ENCODE assay signal across 18 mouse cellular contexts in the genomic region with DNA sequence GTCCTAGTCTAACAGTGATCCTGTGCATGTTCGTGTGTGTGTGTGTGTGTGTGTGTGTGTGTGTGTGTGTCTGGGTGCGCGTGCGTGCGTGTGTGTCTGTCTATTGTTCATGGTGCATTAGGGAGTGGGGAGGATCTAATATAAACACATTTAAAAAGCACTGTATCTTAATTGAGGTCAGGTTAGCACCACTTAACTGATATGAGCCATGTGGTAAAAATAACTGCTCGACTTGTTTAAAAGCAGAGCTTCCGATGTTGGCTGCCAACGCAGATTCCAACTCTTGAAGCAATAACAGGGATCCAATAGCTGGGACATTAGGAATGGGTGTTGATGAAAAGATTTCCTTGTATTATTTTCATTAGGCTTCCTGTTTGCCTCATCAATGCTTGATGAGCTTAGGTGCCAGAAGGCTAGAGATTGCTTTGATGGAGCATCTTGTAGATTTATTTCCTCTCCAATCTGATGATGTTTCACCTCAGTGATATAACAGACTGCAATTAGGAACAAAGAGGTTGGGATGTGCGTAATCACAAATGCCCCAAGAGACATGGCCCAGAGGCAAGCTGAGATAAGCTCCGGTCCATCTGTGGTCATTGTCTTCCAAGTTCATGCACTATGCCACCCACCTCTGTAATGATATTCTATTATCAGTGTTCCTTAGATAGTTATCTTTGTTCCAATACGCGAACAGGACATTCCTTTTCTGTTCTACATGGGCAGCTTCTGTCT.
DNase-seq lines count a peak whose midpoint lies in the region; ATAC-seq and TF ChIP-seq lines count a peak whose summit lies in the region.
"Had no signal": no experiment of that assay in that cellular context is flagged by ENCODE, and none has a peak within 500 bp of the region (broad histone marks: within the 10 kb centered on the region; RNA-seq: fewer than 3 reads in every experiment).

No protein-coding gene starts in this region.

- H3K36me3 ChIP-seq in hindbrain, embryonic 11.5 days (ENCODE audit: control insufficient read depth, insufficient read depth, low read length): no peaks in the 10 kb centered on the region
- no peaks in the 10 kb centered on the region for H3K36me3 ChIP-seq in hindbrain, embryonic 12.5 days
- no peaks in the 10 kb centered on the region for H3K36me3 ChIP-seq in heart, embryonic 13.5 days
- no peaks in the 10 kb centered on the region for H3K36me3 ChIP-seq in kidney, embryonic 16.5 days (ENCODE audit: insufficient read depth, low read length)
- H3K36me3 ChIP-seq in liver, postnatal 0 days (replicated peaks; ENCODE audit: insufficient read depth, low read length): no peaks in the 10 kb centered on the region
- H3K36me3 ChIP-seq: embryonic facial prominence, embryonic 12.5 days; forebrain, embryonic 12.5 days; hindbrain, embryonic 15.5 days; limb, embryonic 12.5 days; neural tube, embryonic 15.5 days had no signal

- DNase-seq in hindbrain, embryonic 11.5 days (ENCODE audit: low spot score): no peak
- DNase-seq in lung, postnatal 14 days: peak; percentile 49
- no peak for DNase-seq in liver, postnatal 0 days
- DNase-seq in cerebellum, adult 18-20 months: no peak
- no peak for DNase-seq in right cerebral cortex, postnatal 4 days
- DNase-seq: cerebellum, adult 9-11 months; layer of hippocampus, postnatal 36 days; thymus, postnatal 4 days had no signal

- no peak overlapping the region for H3K4me3 ChIP-seq in hindbrain, embryonic 11.5 days (ENCODE audit: low read depth, low read length)
- H3K4me3 ChIP-seq in hindbrain, embryonic 12.5 days: no peak overlapping the region
- H3K4me3 ChIP-seq in heart, embryonic 13.5 days: no peak overlapping the region
- H3K4me3 ChIP-seq in kidney, embryonic 16.5 days (ENCODE audit: low read length): no peak overlapping the region
- H3K4me3 ChIP-seq in liver, postnatal 0 days (ENCODE audit: low read depth, low read length): no peak overlapping the region
- H3K4me3 ChIP-seq: embryonic facial prominence, embryonic 12.5 days; forebrain, embryonic 12.5 days; hindbrain, embryonic 15.5 days; limb, embryonic 12.5 days; neural tube, embryonic 15.5 days had no signal

- 0 out of 2 replicates have a peak, but pooled peaks have one; percentile 25 for ATAC-seq in hindbrain, embryonic 11.5 days (ENCODE audit: low FRiP score)
- no peak for ATAC-seq in hindbrain, embryonic 12.5 days (ENCODE audit: low FRiP score)
- ATAC-seq in heart, embryonic 13.5 days (ENCODE audit: extremely low read depth, insufficient number of reproducible peaks, low FRiP score, low TSS enrichment): no peak; the same call in 1 of the 2 replicates
- peak; percentile 51 for ATAC-seq in kidney, embryonic 16.5 days (ENCODE audit: low FRiP score, low TSS enrichment)
- ATAC-seq in liver, postnatal 0 days: no peak
- ATAC-seq: midbrain, embryonic 16.5 days had no signal

- H3K9ac ChIP-seq in hindbrain, embryonic 11.5 days (ENCODE audit: low read depth, low read length): no peak overlapping the region
- no peak overlapping the region for H3K9ac ChIP-seq in hindbrain, embryonic 12.5 days
- no peak overlapping the region for H3K9ac ChIP-seq in heart, embryonic 13.5 days
- no peak overlapping the region for H3K9ac ChIP-seq in kidney, embryonic 16.5 days (replicated peaks; ENCODE audit: low read length)
- H3K9ac ChIP-seq in liver, postnatal 0 days (replicated peaks): no peak overlapping the region
- H3K9ac ChIP-seq: embryonic facial prominence, embryonic 12.5 days; forebrain, embryonic 12.5 days; hindbrain, embryonic 15.5 days; limb, embryonic 12.5 days; neural tube, embryonic 15.5 days had no signal

- no peaks in the 10 kb centered on the region for H3K9me3 ChIP-seq in hindbrain, embryonic 11.5 days (ENCODE audit: control insufficient read depth, low read length)
- no peaks in the 10 kb centered on the region for H3K9me3 ChIP-seq in hindbrain, embryonic 12.5 days (replicated peaks)
- H3K9me3 ChIP-seq in heart, embryonic 13.5 days: no peaks in the 10 kb centered on the region
- no peaks in the 10 kb centered on the region for H3K9me3 ChIP-seq in kidney, embryonic 16.5 days (ENCODE audit: low read length)
- H3K9me3 ChIP-seq in liver, postnatal 0 days (ENCODE audit: low read length): no peaks in the 10 kb centered on the region
- H3K9me3 ChIP-seq: embryonic facial prominence, embryonic 12.5 days; forebrain, embryonic 12.5 days; hindbrain, embryonic 15.5 days; limb, embryonic 12.5 days; neural tube, embryonic 15.5 days had no signal

- TF ChIP-seq EP300 in liver, postnatal 0 days (IDR thresholded peaks at IDR 0.05; ENCODE audit: low read depth): no peak

- WGBS in hindbrain, embryonic 11.5 days: 80% methylated on average over 12 of the region's 12 CpGs
- 85% methylated on average over 12 of the region's 12 CpGs for WGBS in hindbrain, embryonic 12.5 days
- WGBS in heart, embryonic 13.5 days: 39% methylated on average over 12 of the region's 12 CpGs
- WGBS in kidney, embryonic 16.5 days: 38% methylated on average over 12 of the region's 12 CpGs
- 73% methylated on average over 12 of the region's 12 CpGs for WGBS in liver, postnatal 0 days (ENCODE audit: insufficient replicate concordance)

- H3K4me2 ChIP-seq in hindbrain, embryonic 11.5 days (replicated peaks; ENCODE audit: low read depth, low read length): no peak overlapping the region
- no peak overlapping the region for H3K4me2 ChIP-seq in hindbrain, embryonic 12.5 days (replicated peaks)
- H3K4me2 ChIP-seq in heart, embryonic 13.5 days: peak overlapping the region; percentile 19; the same call in 1 of the 2 replicates
- no peak overlapping the region for H3K4me2 ChIP-seq in kidney, embryonic 16.5 days (replicated peaks; ENCODE audit: low read depth, low read length)
- H3K4me2 ChIP-seq in liver, postnatal 0 days (ENCODE audit: low read depth, low read length): no peak overlapping the region
- H3K4me2 ChIP-seq: embryonic facial prominence, embryonic 12.5 days; forebrain, embryonic 12.5 days; hindbrain, embryonic 15.5 days; limb, embryonic 12.5 days; neural tube, embryonic 15.5 days had no signal

- TF ChIP-seq CTCF in liver, postnatal 0 days (IDR thresholded peaks at IDR 0.05; ENCODE audit: low read depth): no peak

- H3K4me1 ChIP-seq in hindbrain, embryonic 11.5 days (replicated peaks; ENCODE audit: control insufficient read depth, insufficient read depth, low read length): no peaks in the 10 kb centered on the region
- H3K4me1 ChIP-seq in hindbrain, embryonic 12.5 days: no peaks in the 10 kb centered on the region
- H3K4me1 ChIP-seq in heart, embryonic 13.5 days: peaks cover 14% of the 10 kb centered on the region
- no peaks in the 10 kb centered on the region for H3K4me1 ChIP-seq in kidney, embryonic 16.5 days (ENCODE audit: insufficient read depth, low read length)
- no peaks in the 10 kb centered on the region for H3K4me1 ChIP-seq in liver, postnatal 0 days (ENCODE audit: insufficient read depth)
- H3K4me1 ChIP-seq: embryonic facial prominence, embryonic 12.5 days; forebrain, embryonic 12.5 days; hindbrain, embryonic 15.5 days; limb, embryonic 12.5 days; neural tube, embryonic 15.5 days had no signal

- no peaks in the 10 kb centered on the region for H3K27me3 ChIP-seq in hindbrain, embryonic 11.5 days (ENCODE audit: control insufficient read depth, insufficient read depth, low read length)
- H3K27me3 ChIP-seq in hindbrain, embryonic 12.5 days: no peaks in the 10 kb centered on the region
- no peaks in the 10 kb centered on the region for H3K27me3 ChIP-seq in heart, embryonic 13.5 days (replicated peaks)
- H3K27me3 ChIP-seq in kidney, embryonic 16.5 days (ENCODE audit: insufficient read depth, low read length): no peaks in the 10 kb centered on the region
- no peaks in the 10 kb centered on the region for H3K27me3 ChIP-seq in liver, postnatal 0 days (ENCODE audit: insufficient read depth, low read length)
- H3K27me3 ChIP-seq: embryonic facial prominence, embryonic 12.5 days; forebrain, embryonic 12.5 days; hindbrain, embryonic 15.5 days; limb, embryonic 12.5 days; neural tube, embryonic 15.5 days had no signal

- no peak overlapping the region for H3K27ac ChIP-seq in hindbrain, embryonic 11.5 days (ENCODE audit: low read depth, low read length)
- H3K27ac ChIP-seq in hindbrain, embryonic 12.5 days: no peak overlapping the region
- no peak overlapping the region for H3K27ac ChIP-seq in heart, embryonic 13.5 days (replicated peaks)
- no peak overlapping the region for H3K27ac ChIP-seq in kidney, embryonic 16.5 days (ENCODE audit: low read length)
- no peak overlapping the region for H3K27ac ChIP-seq in liver, postnatal 0 days (ENCODE audit: low read depth)
- H3K27ac ChIP-seq: embryonic facial prominence, embryonic 12.5 days; forebrain, embryonic 12.5 days; hindbrain, embryonic 15.5 days; limb, embryonic 12.5 days; macrophage; neural tube, embryonic 15.5 days had no signal

Comparison
In these comparisons a context has a peak if more than half of its experiments do, and no peak if none do; other contexts are left out.
1. ATAC-seq: peak in hindbrain, embryonic 11.5 days (single experiment) and kidney, embryonic 16.5 days (single experiment); none in hindbrain, embryonic 12.5 days (single experiment), heart, embryonic 13.5 days (single experiment) and liver, postnatal 0 days (single experiment).